Mouse (Mus musculus) embryonic fibroblast, embryonic 13.5 days (primary cell): Measurements from ENCODE around the gene Aim2. TPM values are rescaled to one million over a fixed set of nuclear protein-coding genes. Genes with fewer than 3 reads are reported as not detected.

ENCODE experiments used
- H3K27ac ChIP-seq: 2 replicates; pipeline ENCODE4 v1.5.1; 2012; ENCODE audit warnings: low read length, control low read depth, inconsistent platforms; ENCODE audit not compliant: insufficient read depth
- H3K4me1 ChIP-seq: 2 replicates; pipeline ENCODE4 v1.6.1; 2011; ENCODE audit warnings: low read length; ENCODE audit not compliant: control insufficient read depth, insufficient read depth
- H3K4me3 ChIP-seq: 2 replicates; pipeline ENCODE4 v1.5.1; 2011; ENCODE audit warnings: mild to moderate bottlenecking, control low read depth, low read length; ENCODE audit not compliant: insufficient read depth
- CTCF ChIP-seq: IDR thresholded peaks from 2 replicates; pipeline ENCODE4 v1.5.1; 2011; ENCODE audit warnings: mild to moderate bottlenecking, control low read depth, low read length, moderate library complexity, borderline replicate concordance; ENCODE audit not compliant: insufficient read depth
- POLR2A ChIP-seq: IDR thresholded peaks from 2 replicates; pipeline ENCODE4 v1.6.1; 2011; ENCODE audit warnings: low read depth, mild to moderate bottlenecking, control low read depth, low read length, moderate library complexity
- polyA plus RNA-seq: library from polyadenylated mRNA; stranded (reverse); fragments of >200 nt; gene quantifications from 2 replicates; pipeline ENCODE4 v1.2.4, GENCODE M21; 2011; ENCODE audit warnings: low read depth; ENCODE audit not compliant: missing spikeins, insufficient read length

Gene Aim2
- polyA plus RNA-seq, 1 experiment, result not detected

DNA sequence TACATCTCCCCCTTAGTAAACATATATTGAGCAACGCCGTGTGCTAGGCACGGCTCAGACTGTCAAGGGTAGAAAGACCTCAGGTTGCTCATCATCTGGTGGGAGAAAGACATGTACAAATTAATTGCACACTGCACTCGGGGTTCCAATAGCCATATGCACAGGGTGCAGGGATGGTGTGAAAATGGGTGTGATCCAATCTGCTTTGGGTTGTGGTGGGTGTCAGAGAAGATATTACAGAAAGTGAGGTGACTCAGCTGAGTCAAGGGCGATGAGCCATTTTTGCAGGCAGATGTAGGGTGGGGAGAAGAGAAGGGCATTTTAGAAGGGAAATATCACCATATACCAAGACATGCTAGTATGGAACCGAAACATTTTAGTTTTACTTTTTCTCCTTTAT is 30.8 kb downstream of the Aim2 start:
- Histone ChIP-seq H3K4me1 (no peaks in the 10 kb centered on the region), H3K4me3 (no peak overlapping the region), H3K27ac (no peak overlapping the region)
- TF ChIP-seq POLR2A (no peak), CTCF (no peak)

- H3K4me3 ChIP-seq, result peak overlapping the region; percentile 2
- TF ChIP-seq CTCF (no peak), POLR2A (no peak)
These were observed 38.8 kb downstream of the Aim2 start for GRCm38 (mm10) chr1:173389431-173389830.

DNA sequence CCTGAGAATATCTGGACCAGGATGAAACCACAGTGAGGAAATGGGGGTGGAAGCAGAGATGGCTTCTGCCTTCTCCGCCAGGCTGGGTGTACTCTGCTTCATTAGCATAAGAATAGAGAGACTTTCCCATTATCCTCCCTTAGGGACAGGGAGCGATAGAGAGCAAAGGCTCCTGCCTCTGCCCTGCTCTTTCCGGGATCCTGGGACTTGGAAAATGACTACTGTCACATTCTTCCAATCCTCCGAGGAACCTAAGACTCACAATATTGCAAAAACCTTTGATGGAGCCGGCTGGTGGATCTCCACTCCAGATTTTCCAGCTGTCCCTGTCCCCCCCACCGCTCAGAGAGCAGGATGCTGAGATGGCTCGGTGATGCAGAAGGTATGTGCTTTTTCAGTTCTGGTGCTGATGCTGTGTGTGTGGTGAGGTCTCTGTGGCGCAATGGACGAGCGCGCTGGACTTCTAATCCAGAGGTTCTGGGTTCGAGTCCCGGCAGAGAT is 39.3 kb downstream of the Aim2 start:
- TF ChIP-seq POLR2A (no peak), CTCF (no peak)
- Histone ChIP-seq H3K4me3 (peak overlapping the region; percentile 2; the same call in 1 of the 2 replicates), H3K4me1 (no peaks in the 10 kb centered on the region), H3K27ac (no peak overlapping the region)

More at GRCm38 (mm10) chr1:173389431-173389830, 38.8 kb downstream of the Aim2 start:
- Histone ChIP-seq H3K4me1 (no peaks in the 10 kb centered on the region), H3K27ac (no peak overlapping the region)

GRCm38 (mm10) chr1:173391754-173392153 is 41.1 kb downstream of the Aim2 start:
- no peak for TF ChIP-seq POLR2A
- TF ChIP-seq CTCF, result no peak

DNA sequence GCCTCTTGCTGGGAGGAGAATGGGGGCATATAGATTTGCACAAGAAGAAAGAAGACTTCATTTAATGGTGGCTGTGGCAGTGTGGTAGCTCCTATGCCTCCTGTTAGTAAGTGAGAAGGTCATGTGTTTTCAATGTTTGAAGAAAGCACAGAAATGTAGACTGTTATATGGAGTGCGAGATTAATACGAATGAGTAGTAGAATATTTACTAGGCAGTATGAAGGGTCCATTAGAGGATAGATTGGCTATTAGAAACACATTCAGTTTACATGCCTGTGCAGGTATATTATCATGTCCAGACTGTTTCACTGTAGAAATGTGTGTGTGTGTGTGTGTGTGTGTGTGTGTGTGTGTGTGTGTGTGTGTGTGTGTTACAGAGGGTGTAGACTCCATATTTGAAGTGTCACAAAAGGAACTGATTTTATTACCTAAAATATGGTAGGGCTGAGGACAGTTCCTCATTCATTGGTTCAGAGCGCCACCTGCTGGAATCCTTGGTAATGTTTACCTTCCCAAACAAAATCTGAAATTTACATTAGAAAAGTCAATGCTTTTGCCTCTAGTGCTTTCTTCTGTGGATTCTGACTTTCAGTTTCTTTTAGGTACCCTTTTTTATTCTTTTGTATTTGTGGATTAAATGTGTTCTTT is 47.8 kb downstream of the Aim2 start:
- H3K4me1 ChIP-seq, result no peaks in the 10 kb centered on the region
- H3K27ac ChIP-seq, result no peak overlapping the region
- no peak overlapping the region for H3K4me3 ChIP-seq
- no peak for TF ChIP-seq CTCF
- no peak for TF ChIP-seq POLR2A

More at GRCm38 (mm10) chr1:173391754-173392153, 41.1 kb downstream of the Aim2 start:
- Histone ChIP-seq H3K4me1 (no peaks in the 10 kb centered on the region), H3K4me3 (no peak overlapping the region), H3K27ac (no peak overlapping the region)

- H3K27ac ChIP-seq, result no peak overlapping the region
- H3K4me1 ChIP-seq, result peaks cover 3% of the 10 kb centered on the region; the same call in 1 of the 2 replicates
- H3K4me3 ChIP-seq, result no peak overlapping the region
- TF ChIP-seq CTCF (no peak), POLR2A (no peak)
These were observed 54.1 kb downstream of the Aim2 start for GRCm38 (mm10) chr1:173404696-173405309.

DNA sequence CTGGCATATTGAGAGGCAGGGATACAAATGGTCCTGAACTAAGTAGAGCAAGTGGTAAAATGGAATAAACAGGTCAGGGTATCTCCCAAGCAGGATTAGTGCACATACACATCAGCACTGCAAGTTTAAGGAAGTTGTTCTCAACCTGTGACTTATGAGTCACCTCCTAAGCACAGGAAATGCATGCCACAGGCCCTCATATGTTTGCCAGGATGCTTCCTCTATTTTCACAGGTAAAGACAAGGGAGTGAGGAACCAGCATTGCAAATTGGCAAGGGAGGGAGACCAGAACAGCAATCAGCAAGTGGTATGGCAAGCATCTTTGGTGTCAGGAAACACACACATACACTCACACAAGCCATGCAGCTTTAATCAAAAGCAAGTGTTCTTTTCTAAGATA is 58.4 kb downstream of the Aim2 start:
- Histone ChIP-seq H3K4me3 (no peak overlapping the region), H3K4me1 (peaks cover 3% of the 10 kb centered on the region; the same call in 1 of the 2 replicates), H3K27ac (no peak overlapping the region)
- TF ChIP-seq POLR2A, result no peak
- no peak for TF ChIP-seq CTCF

GRCm38 (mm10) chr1:173411863-173412262 is 61.2 kb downstream of the Aim2 start:
- Histone ChIP-seq H3K4me3 (no peak overlapping the region), H3K4me1 (peaks cover 3% of the 10 kb centered on the region; the same call in 1 of the 2 replicates), H3K27ac (no peak overlapping the region)
- TF ChIP-seq CTCF (no peak), POLR2A (no peak)

GRCm38 (mm10) chr1:173414631-173415030 is 64.0 kb downstream of the Aim2 start:
- Histone ChIP-seq H3K4me1 (no peaks in the 10 kb centered on the region), H3K27ac (no peak overlapping the region), H3K4me3 (no peak overlapping the region)
- no peak for TF ChIP-seq POLR2A
- TF ChIP-seq CTCF, result no peak

GRCm38 (mm10) chr1:173418516-173418915 is 67.8 kb downstream of the Aim2 start:
- Histone ChIP-seq H3K4me3 (no peak overlapping the region), H3K27ac (no peak overlapping the region), H3K4me1 (no peaks in the 10 kb centered on the region)
- TF ChIP-seq POLR2A (no peak), CTCF (no peak)
